Mouse (Mus musculus): ENCODE results near the gene Pqlc3. TPM values are rescaled to one million over a fixed set of nuclear protein-coding genes. Genes with fewer than 3 reads are reported as not detected.

Pqlc3 gene
- 10 to 100 TPM; 43.6 to 88.7 TPM for polyA plus RNA-seq (2017; shearing (Covaris generic))

DNA sequence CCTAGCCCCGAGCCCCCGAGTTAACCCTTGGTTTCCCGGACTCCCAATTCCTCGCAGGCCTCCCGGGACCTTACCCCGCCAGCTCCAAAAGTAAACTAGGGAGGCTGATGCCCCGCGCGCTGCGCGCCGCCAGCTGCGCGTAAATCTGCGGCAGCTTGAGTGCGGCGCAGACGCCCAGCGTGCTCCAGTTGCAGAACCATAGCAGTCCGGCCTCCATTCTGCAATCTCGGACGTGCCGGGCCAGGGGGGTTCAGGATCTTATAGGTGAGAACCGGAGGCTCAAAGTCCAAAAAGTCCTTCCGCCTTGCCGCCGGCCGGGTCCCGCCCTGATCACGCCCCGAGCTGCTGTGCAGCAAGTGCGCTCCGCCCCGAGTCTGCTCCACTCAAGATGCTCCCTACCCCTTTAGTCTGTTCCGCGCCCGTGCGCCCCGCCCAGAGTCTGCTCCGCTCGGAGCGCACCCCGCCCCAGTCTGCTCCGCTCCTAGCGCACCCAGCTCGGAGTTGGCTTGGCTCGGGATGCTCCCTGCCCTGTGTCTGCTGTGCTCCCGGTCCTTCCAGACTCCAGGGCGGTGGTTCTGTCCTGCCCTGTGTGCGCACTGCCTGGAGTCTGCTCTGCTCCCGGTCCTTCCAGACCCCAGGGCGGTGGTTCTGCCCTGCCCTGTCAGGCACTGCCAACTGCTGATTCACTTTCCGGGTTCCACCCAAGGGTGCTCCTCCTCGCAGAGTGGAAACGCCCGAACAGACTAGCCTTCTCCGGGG, at the start of gene Pqlc3:
TSS of gene Pqlc3 (minus strand) at position 670 of the 759 bp plus-strand sequence.

GRCm38 (mm10) chr12:17011100-17011870, 11.1 kb upstream of the Pqlc3 start, which contains the start of gene 2410004P03Rik:
TSS of gene 2410004P03Rik (minus strand) at chr12:17011727.

Other genes starting within 250 kb of the Pqlc3 start
- gene Greb1, start 199.5 kb downstream of the Pqlc3 start, polyA plus RNA-seq (2017; shearing (Covaris generic)) = under 1 TPM in 1 of 2 experiments, not detected in 1; 0.68 TPM
- 10 to 100 TPM; 22.2 to 22.6 TPM for gene E2f6, start 189.4 kb downstream of the Pqlc3 start, polyA plus RNA-seq (2017; shearing (Covaris generic))
- gene Rock2, start 105.5 kb downstream of the Pqlc3 start, polyA plus RNA-seq (2017; shearing (Covaris generic)) = 10 to 100 TPM; 35.4 to 35.6 TPM
- 1 to 10 TPM; 1.0 to 2.0 TPM for gene 2410004P03Rik, start 11.3 kb upstream of the Pqlc3 start, polyA plus RNA-seq (2017; shearing (Covaris generic))
- gene Kcnf1, start 176.5 kb upstream of the Pqlc3 start, polyA plus RNA-seq (2017; shearing (Covaris generic)) = 1 to 10 TPM in 1 of 2 experiments, under 1 TPM in 1; 0.26 to 1.0 TPM